Mouse (Mus musculus): Measurements from ENCODE around the gene Ndufa3. TPM values are rescaled to one million over a fixed set of nuclear protein-coding genes. Genes with fewer than 3 reads are reported as not detected.
A peak's percentile ranks its signal among the peaks of the same experiment; 100 is the strongest.

Ndufa3 gene
- total RNA-seq, 2 experiments from 2014 or later, result 483 to 557 TPM

GRCm38 (mm10) chr7:3658578-3658977, 41.4 kb downstream of the Ndufa3 start:
- intact Hi-C loops (cut with DNase I), result no loop called here
- no peak for DNase-seq (ENCODE audit: low spot score in 2 of 2)

- intact Hi-C loops (cut with DNase I), result loop anchor here (2.0 kb wide), 1 partner anchor 20 kb away; the partner anchor contains the start of gene Cnot3
- no peak for DNase-seq (ENCODE audit: low spot score in 2 of 2)
These were observed 47.5 kb downstream of the Ndufa3 start for GRCm38 (mm10) chr7:3664524-3665214.

- intact Hi-C loops (cut with DNase I), result loop anchor here (2.0 kb wide), 1 partner anchor 21 kb away; the partner anchor contains the start of gene Cnot3
- peak; percentile 95 to 97 for DNase-seq (ENCODE audit: low spot score in 2 of 2)
These were observed 48.3 kb downstream of the Ndufa3 start, which contains the start of gene Leng1 for GRCm38 (mm10) chr7:3665215-3666114. Gene Leng1 (minus strand): TSS chr7:3665840.

GRCm38 (mm10) chr7:3666921-3667391, 49.8 kb downstream of the Ndufa3 start:
- DNase-seq (ENCODE audit: low spot score in 2 of 2), result no peak
- intact Hi-C loops (cut with DNase I), result no loop called here

Small RNA genes lying within 50 kb of the gene (microRNA-seq; reads per million reads assigned to microRNA genes)
- gene Gm25100 (not detected), gene Mir3572 (6.1 reads per million, percentile 21 among the genes with 10 or more reads in this experiment)

Other genes starting within 250 kb of the Ndufa3 start
- 100 to 1,000 TPM; 163 to 186 TPM for gene Cacng8, start 226.7 kb upstream of the Ndufa3 start, total RNA-seq (2021)
- 1 to 10 TPM; 1.2 to 1.9 TPM for gene Cacng6, start 193.2 kb upstream of the Ndufa3 start, total RNA-seq (2021)
- gene Tarm1, start 114.7 kb upstream of the Ndufa3 start, total RNA-seq (2021), result not detected
- 1 to 10 TPM in 1 of 2 experiments, under 1 TPM in 1; 0.84 to 1.3 TPM for gene Oscar, start 1.2 kb upstream of the Ndufa3 start, total RNA-seq (2021)
- 10 to 100 TPM; 39.7 to 47.8 TPM for gene Tfpt, start 12.6 kb downstream of the Ndufa3 start, total RNA-seq (2021)
- gene Prpf31, start 12.6 kb downstream of the Ndufa3 start, total RNA-seq (2021), result 10 to 100 TPM; 49.8 to 51.9 TPM
- 10 to 100 TPM; 48.1 to 58.9 TPM for gene Cnot3, start 27.9 kb downstream of the Ndufa3 start, total RNA-seq (2021)
- gene Leng1, start 48.5 kb downstream of the Ndufa3 start, total RNA-seq (2021), result 1 to 10 TPM; 6.7 to 6.8 TPM
- 10 to 100 TPM in 1 of 2 experiments, 1 to 10 TPM in 1; 2.4 to 11.0 TPM for gene Tmc4, start 60.2 kb downstream of the Ndufa3 start, total RNA-seq (2021)
- 10 to 100 TPM; 77.3 to 80.0 TPM for gene Tsen34, start 75.5 kb downstream of the Ndufa3 start, total RNA-seq (2021)
- gene Mboat7, start 76.2 kb downstream of the Ndufa3 start, total RNA-seq (2021), result 100 to 1,000 TPM; 208 to 211 TPM
- gene Rps9, start 86.6 kb downstream of the Ndufa3 start, total RNA-seq (2021), result 100 to 1,000 TPM; 312 to 356 TPM
- under 1 TPM; 0.23 to 0.32 TPM for gene Pirb, start 103.0 kb downstream of the Ndufa3 start, total RNA-seq (2021)
- not detected for gene Gm15448, start 208.3 kb downstream of the Ndufa3 start, total RNA-seq (2021)
- not detected for gene Pira2, start 227.7 kb downstream of the Ndufa3 start, total RNA-seq (2021)

All from left cerebral cortex, postnatal 36 days (tissue).